Mouse (Mus musculus): Measurements from ENCODE around the gene Msh4. TPM values are rescaled to one million over a fixed set of nuclear protein-coding genes. Genes with fewer than 3 reads are reported as not detected.
A peak's percentile ranks its signal among the peaks of the same experiment; 100 is the strongest.

The Msh4 gene
- not detected in 2 replicates for total RNA-seq (2015)
- total RNA-seq (2017), result 0.25 TPM in 1 of 2 replicates, not detected in the other

DNA sequence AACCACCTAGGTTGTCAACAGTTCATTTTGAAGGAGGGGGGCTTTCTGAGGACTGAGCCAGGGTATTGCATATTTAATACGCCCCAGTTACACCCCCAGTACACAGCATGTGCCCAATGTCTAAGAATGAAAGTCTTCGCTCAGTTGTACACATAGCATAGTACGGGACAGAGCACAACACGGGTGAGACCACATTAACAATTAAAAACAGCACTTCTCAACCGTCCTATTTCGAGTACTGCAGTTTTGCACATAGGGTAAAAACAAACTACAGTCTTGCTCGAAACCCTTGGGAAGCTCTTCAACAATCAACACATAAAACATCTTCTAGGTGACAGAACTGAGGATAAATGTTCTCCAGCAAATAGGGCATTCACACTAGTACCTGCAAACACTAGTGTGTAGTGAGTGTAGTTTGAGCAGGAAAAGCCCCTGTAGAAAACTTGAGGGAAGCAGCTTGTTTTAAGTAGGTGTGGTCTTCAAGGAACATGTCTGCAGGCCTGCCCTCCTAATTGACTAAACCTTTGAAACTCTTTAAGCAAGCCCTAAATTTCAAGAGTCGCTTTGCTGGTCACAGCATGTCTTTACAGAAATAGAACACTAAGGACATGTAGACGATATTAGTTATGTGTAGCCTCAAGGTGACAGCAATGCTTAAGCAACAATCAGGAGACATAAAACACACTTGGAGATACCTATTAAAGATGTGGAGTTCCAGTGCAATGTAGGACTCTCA, at the start of gene Msh4:
Msh4 (minus strand) TSS at position 3 of the 736 bp plus-strand sequence.
- ATAC-seq (replicated peaks; ENCODE audit: poor library complexity), result peak; percentile 2

DNA sequence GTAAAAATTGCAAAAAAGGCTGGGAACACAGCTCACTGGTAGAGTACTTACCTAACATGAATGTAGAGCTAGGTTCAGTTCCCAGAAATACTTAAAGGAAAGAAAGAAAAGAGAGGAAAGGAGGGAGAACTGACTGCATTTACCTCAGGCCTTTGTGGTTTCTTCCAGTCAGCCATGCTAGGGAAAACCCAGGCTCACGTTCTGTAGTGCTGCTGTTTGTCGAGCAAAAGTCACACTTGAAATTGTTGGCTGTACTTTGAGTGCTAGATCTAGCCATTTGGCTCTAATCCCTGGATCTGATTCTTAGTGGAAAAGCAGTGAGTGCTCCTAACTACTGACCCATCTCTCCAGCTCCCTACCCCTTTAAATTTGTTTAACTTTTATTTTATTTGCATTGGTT, 42.2 kb upstream of the Msh4 start:
- ATAC-seq (replicated peaks; ENCODE audit: poor library complexity), result no peak

DNA sequence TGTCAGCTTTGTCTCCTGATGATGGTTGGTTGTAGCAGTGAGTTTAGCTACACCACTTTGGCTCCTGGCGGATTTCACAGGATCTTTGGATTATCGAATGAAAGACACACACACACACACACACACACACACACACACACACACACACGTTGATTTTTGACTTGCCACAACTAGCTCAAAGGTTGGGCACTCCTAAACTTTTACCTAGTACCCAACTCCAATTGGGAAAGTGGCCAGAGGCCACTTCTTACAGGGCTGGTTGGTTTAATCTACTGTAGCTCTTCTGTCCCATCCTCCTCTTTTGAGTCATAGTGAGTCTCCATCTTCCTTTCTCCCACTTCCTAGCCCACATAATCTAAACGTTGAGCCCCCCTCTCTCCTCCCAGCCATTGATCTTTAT, 41.3 kb upstream of the Msh4 start:
- no peak for ATAC-seq (replicated peaks; ENCODE audit: poor library complexity)

DNA sequence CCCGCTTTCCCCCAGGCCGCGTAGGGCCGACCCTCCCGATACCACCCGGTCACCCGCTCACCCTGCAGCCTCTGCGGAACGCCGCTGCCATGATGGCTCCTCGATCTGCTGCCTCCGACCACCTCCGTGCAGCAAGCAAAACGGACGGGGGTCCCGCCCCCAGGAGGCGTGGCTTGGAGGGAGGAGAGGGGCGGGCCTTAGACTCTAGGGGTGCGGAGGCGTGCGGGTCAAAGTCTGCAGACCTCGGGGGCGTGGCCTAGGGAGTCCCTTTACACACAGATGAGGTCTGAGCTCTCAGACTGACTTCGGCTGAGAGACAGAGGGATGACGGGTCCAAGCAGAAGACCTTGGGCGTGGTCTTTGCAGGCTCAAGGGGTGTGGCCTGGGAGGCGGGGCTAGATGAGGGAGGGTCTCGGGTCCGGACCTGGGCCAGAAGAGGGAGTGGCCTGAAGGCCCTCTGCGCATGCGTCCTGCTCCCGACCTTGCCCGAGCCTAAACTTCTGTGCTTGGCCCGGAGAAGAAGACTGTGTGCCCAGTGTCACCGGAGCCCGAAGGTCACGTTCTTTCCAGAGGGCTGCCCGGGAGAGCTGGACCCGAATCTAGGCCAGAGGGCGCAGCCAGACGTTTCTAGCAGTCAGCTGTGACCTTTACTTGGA, 38.5 kb upstream of the Msh4 start, which contains the start of gene Acadm:
Acadm (minus strand) TSS at position 298 of the 656 bp plus-strand sequence.
- peak; percentile 86 for ATAC-seq (replicated peaks; ENCODE audit: poor library complexity)

DNA sequence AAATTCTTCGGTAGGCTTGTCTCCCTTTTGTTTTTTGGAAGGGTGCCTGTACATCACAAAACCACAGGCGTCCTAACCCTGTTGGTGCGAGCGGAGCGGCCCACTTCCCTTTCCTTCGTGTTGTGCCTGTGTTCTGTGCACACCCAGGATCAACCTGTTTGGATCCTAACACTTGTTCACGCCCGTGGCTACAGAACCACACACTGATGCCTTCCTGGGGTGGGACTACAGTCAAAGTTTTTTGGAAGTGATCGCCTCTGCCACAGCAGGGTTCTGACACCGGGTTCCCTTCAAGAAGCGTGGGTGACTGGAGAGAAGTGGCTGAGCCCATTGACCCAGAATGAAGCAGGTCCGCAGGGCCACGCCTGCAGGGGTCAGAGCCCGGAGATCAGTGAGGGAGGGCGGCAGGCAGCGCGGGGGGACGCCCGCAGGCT, 38.0 kb upstream of the Msh4 start:
- peak; percentile 57 for ATAC-seq (replicated peaks; ENCODE audit: poor library complexity)

DNA sequence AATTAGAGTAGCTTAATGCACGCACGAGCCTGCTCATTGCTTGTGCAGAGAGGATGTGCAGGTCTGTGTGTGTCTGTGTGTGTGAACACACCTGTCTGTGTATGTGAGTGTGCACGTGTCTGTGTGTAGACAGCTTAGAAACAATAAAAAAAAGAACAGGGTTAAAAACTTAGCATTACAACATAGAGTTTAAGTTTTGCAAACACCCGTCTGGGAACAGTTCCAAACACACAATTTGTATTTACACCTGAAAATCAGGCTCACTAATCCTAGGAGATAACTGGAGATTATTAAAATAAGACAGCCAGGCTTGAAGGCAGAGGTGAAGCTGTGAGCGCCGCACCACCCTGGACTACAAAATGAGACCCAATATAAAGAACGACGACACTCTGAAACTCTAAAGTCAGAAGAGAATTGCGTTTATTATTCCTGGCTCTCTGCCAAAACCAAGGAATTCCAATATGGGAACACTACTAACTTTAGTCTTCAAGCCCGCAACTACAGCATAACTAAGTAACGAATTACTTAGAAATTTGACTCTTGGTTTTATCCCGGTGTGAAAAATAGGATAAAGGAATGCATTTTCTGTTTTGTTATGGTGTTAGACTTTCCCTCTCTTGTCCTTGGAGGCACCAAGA, 37.2 kb upstream of the Msh4 start:
- no peak for ATAC-seq (replicated peaks; ENCODE audit: poor library complexity)

DNA sequence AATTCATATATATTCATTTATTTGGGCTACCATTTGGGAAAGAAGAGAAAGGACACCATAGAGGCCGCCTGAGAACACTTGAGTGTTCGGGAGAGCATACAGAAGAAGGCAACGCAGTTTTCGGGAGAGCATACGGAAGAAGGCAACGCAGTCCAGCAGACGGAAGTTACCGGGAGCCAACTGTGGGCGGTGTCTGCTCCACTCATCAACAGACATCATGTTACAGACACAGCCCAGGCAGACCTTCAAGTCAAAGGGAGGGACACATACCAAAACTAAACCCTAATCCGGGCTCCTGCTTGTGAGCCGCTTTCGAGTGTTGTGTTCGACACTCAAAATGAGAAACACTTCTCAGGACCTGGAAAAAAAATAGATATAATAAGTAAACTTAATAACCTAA, 35.7 kb upstream of the Msh4 start:
- no peak for ATAC-seq (replicated peaks; ENCODE audit: poor library complexity)

DNA sequence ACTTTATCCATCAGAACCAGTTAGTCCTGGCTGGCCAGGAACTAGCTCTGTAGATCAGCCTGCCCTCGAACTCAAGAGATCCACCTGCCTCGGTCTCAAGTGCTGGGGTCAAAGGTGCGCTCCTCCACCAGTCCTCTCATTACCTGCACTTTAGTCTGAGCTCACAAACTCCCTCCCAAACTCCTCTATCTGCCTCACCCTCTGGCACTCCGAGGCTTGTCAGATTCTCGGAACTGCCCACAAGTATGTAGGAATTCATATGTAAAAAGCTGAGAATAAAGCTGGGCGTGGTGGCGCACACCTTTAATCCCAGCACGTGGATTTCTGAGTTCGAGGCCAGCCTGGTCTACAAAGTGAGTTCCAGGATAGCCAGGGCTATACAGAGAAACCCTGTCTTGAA, 34.5 kb upstream of the Msh4 start:
- ATAC-seq (replicated peaks; ENCODE audit: poor library complexity), result no peak

DNA sequence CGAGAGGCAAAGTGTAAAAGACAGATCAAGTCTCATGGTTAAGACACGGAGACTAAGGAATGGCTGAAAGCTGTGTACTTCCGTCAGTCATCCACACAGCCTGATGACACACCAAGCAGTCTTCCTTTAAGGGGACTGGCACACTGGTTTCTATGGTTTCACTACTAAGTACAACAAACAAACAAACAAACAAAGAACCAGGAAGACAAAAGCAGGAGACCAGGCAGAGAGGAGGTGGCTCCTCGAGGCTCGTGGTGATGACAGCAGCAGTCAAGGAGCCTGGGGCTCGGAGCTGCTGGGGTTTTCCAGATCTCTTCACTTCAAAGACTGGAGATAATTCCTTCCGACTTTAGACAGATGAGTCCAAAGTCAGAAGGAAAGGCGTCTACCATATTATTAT, 34.1 kb upstream of the Msh4 start:
- ATAC-seq (replicated peaks; ENCODE audit: poor library complexity), result no peak

DNA sequence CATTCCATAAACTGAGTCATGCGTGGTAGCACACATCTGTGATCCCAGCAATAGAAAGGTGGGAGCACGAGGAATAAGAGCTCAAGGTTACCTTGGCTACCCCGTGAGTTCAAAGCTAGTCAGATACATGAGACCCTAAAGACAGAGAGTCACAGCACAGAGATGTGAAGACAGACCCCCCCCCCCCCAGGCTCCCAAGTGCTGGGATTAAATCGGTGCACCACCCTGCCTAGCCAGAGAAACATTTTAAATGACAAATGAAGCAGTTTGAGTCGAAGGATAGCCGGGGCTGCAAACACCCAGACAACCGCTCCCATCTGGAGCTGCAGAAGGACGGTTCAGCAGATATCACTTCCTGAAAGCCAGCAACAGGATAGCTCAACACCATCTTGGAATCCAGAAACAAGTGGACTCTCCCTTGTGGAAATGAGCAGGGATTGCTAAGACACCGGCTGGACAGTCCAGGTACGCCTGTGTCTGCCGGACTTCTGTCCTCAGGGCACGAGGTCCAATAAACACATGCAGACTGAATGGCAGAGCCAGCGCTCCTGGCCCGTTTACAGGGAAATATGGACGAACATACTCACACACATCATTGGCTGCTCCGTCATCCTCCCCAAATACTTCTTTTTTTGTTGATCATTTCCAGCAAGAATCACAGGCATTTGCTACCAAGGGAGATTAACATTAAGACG, 31.3 kb upstream of the Msh4 start:
- ATAC-seq (replicated peaks; ENCODE audit: poor library complexity), result no peak

DNA sequence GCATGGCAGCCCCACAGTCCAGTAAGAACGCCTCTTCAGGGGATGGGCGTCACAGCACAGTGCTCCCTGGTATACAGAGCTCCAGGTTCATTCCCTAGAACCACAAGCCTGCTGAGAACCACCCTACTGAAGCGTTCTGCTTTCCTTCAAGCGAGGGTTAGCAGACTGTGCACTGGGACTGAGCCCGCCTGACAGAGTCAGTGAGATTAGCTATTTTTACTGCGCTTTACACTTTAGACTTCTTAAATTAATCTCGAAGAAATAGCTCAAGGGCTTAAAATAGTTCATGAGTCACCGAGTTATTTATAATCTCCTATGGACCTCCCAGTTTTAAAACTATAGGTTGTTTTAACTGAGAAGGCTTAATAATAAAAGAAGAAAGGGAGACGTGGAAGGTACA, 29.9 kb upstream of the Msh4 start:
- ATAC-seq (replicated peaks; ENCODE audit: poor library complexity), result no peak

DNA sequence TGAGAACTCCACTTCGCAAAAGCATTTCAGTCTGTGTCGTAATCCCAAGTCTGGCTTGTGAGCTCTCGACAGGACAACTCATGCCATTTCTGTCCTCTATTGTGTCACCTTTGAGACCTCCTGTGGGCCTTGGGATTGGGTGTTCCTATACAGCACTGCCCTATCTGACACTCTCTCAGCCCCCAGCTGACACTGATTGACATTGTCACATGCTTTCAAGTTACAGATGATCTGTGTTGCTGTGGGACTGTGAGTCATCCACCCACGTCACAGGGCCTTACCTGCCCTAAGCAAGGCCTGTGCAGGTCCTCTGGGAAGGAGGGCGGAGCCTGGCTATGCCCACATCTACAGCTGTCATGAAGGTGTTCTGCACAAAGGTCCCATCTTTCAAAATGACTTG, 26.5 kb upstream of the Msh4 start:
- 0 out of 2 replicates have a peak, but pooled peaks have one; percentile 25 for ATAC-seq (replicated peaks; ENCODE audit: poor library complexity)

DNA sequence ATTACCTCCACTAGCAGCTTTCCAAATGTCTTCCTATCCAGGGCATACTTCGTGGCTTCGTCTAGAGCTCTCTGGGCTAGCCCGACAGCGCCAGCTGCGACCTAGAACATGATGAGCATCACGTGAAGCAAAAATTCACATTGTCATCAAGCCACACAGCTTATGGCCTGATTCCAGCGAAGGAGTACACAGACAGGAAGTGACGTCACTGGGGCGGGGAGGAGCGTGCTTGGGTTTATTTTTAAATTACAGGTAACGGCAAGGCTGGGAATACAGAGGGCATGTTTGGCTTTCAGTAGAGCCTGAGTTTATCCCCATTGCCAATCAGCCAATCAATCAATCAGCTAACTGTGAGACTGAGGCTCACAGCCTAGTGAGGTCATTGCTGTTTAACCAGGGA, 23.6 kb upstream of the Msh4 start:
- peak; percentile 67 for ATAC-seq (replicated peaks; ENCODE audit: poor library complexity)

DNA sequence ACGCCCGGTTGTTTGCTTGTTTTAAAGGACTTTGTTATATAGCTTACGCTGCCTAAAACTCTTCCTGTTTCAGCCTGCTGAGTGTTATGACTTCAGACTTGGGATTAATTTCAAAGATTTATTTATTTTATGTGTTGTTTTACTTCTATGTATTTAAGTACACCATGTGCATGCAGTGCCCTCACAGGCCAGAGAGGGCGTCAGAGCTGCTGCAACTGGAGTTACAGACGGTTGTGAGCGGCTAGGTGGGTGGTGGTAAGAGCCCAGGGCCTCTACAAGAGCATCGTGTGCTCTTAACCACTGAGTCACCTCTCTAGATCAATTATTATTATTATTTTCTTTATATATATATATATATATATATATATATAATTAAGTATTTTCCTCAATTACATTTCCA, 20.4 kb upstream of the Msh4 start:
- ATAC-seq (replicated peaks; ENCODE audit: poor library complexity), result peak; percentile 51

DNA sequence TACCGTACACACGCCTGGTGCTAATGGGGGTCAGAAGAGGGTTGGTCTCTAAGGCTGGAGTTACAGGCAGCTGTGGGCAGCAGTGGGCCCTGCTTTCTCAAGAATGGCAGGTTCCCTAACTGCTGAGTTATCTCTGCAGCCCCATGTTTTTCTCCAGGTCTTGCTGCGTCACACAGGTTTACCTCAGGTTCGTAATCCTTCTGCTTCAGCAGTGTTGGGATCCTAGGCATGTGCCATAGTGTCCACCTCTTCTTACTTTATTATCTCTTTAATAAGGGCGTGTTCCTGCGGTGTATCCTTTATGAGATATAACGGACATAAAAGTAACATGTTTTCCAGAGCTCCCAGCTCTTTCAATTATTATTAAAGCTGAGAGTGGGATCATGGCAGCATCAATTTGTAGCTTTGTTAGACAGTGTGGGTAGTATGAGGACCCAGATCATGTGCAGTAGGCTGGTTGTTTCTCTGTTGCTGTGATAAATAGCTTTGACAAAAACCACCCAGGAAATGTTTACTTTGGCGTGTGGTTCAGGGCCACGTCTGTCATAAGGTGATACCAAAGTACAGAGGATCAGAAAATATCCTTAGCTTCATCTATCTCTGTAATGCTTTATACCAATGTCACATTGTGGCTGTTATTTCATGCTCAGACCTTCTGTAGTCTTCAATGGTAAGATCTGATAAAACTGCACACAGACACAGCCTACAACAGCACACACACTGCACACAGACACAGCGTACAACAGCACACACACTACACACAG, 15.4 kb upstream of the Msh4 start:
- peak; percentile 67 for ATAC-seq (replicated peaks; ENCODE audit: poor library complexity)

DNA sequence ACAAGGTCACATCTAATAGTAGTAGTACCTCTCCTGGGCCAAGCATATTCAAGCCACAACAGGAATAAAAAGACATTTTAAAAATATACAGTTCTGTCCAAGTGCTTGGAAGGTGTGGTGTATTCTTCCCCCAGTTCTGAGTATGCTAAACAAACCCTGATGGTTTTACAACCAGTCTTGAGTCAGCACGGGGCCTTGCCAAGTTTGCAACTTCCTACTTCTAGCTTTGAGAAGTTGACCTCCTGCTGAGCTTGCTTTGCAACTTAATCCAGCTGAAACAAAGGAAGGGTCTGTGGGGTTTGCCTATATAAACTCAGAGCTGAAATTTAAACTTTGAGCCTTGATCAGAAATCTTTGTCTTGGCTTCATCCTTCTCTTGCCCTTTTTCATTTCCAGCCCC, 11.3 kb upstream of the Msh4 start:
- no peak for ATAC-seq (replicated peaks; ENCODE audit: poor library complexity)

DNA sequence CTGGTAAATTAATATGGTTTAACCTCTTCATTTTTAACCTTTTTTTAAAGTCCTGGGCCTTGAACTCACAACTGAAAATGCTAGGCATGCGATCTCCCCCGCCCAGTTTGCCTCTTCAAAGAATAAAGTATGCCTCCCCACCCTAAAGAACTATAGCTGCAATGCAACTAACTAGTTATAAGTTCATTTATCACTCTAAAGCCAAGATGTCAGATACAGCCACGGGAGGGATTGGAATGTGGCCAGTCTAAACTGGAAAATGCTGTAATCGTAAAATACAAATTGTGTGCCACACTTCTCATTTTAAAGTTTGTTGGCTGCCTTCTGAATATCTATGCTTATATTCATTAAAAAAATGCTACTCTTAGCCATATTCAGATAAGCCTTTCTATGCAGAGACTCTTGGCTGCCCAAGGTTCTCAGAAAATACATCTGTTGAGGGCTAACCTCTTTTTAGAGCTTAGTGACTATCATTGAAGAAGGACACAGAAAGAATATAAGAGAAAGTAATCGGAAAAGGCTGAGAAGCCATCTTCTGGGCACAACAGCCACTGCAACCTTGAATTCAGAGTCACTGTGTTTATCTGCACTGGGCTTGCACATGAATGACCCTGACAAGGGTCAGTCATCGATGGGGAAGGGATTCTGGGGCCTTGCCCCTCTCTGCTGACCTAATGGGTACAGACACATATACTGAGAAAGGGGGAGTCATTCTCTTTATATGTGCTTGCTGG, 7.7 kb upstream of the Msh4 start:
- ATAC-seq (replicated peaks; ENCODE audit: poor library complexity), result peak; percentile 11

DNA sequence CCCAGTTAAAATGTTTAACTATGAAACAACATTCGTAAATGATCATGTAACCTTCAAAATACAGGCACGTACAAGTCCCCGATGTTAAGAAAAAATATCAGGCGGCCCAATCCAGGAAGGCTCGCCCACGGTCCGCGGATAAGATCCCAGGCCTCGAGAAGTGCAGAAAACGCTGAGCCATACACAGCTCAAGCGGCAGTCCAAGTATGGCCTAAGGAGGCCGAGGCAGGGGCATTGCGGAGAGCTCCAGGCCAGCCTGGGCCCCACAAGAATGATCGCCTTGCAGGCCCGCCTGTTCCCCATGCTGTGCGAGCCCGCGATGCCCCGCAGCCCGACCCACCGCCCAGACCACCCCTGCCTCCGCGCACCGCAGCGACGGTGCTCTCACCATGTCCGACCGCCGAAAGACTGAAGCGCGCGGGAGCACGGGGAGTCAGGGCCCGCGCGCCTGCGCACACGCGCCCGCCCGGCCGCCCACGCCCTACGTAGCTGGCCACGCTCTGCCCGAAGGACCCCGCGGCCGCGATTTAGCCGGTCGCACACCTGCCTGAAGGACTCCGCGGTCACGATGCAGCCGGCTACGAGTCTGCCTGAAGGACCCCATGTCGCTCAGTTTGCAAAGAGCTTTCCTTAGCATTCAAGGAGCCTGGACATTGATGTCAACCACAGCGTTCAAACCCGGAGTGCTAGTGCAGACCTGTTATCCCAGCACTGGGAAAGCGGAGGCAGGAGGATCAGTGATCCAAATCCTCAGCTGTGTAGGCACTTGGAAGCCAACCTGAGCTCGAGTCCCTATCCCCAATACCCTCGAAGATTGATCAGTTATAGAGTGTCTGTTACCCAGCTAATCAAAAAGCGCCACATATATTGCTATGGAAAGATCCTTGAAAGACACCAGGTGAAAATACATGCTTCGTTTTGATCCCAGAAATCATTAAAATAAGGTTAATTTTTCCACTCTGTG, 6.9 kb upstream of the Msh4 start, which contains the start of gene Rabggtb:
Rabggtb (minus strand) TSS at position 464 of the 964 bp plus-strand sequence.
- ATAC-seq (replicated peaks; ENCODE audit: poor library complexity), result peak; percentile 80
